Mouse (Mus musculus): ENCODE measurements around the gene Ercc1.

Ercc1 gene

GRCm38 (mm10) chr7:19388699-19389413 is 44.3 kb downstream of the Ercc1 start:
- Histone ChIP-seq H3K36me3 (ENCODE audit: control insufficient read depth, insufficient read depth, low read length, poor library complexity, severe bottlenecking) (peaks cover 9% of the 10 kb centered on the region), H3K27me3 (ENCODE audit: control insufficient read depth, insufficient read depth, low read length, poor library complexity, severe bottlenecking) (no peaks in the 10 kb centered on the region)
- no peak for DNase-seq (ENCODE audit: low read depth, low spot score)

- no peak for DNase-seq (ENCODE audit: low read depth, low spot score)
- Histone ChIP-seq H3K36me3 (ENCODE audit: control insufficient read depth, insufficient read depth, low read length, poor library complexity, severe bottlenecking) (peaks cover 7% of the 10 kb centered on the region), H3K27me3 (ENCODE audit: control insufficient read depth, insufficient read depth, low read length, poor library complexity, severe bottlenecking) (no peaks in the 10 kb centered on the region)
Observed at GRCm38 (mm10) chr7:19394484-19394883, 49.9 kb downstream of the Ercc1 start.

GRCm38 (mm10) chr7:19399496-19400280 is 55.1 kb downstream of the Ercc1 start:
- peak; percentile 58 for DNase-seq (ENCODE audit: low read depth, low spot score)
- Histone ChIP-seq H3K36me3 (ENCODE audit: control insufficient read depth, insufficient read depth, low read length, poor library complexity, severe bottlenecking) (no peaks in the 10 kb centered on the region), H3K27me3 (ENCODE audit: control insufficient read depth, insufficient read depth, low read length, poor library complexity, severe bottlenecking) (no peaks in the 10 kb centered on the region; the same call in 1 of the 2 replicates)

- peak; percentile 23 for DNase-seq (ENCODE audit: low read depth, low spot score)
- no peaks in the 10 kb centered on the region for H3K36me3 ChIP-seq (ENCODE audit: control insufficient read depth, insufficient read depth, low read length, poor library complexity, severe bottlenecking)
Observed at GRCm38 (mm10) chr7:19400946-19401345, 56.4 kb downstream of the Ercc1 start.

GRCm38 (mm10) chr7:19402535-19403112 is 58.0 kb downstream of the Ercc1 start:
- H3K36me3 ChIP-seq (ENCODE audit: control insufficient read depth, insufficient read depth, low read length, poor library complexity, severe bottlenecking): no peaks in the 10 kb centered on the region
- H3K27me3 ChIP-seq (ENCODE audit: control insufficient read depth, insufficient read depth, low read length, poor library complexity, severe bottlenecking): no peaks in the 10 kb centered on the region; the same call in 1 of the 2 replicates
- no peak for DNase-seq (ENCODE audit: low read depth, low spot score)

More at GRCm38 (mm10) chr7:19400946-19401345, 56.4 kb downstream of the Ercc1 start:
- H3K27me3 ChIP-seq (ENCODE audit: control insufficient read depth, insufficient read depth, low read length, poor library complexity, severe bottlenecking): no peaks in the 10 kb centered on the region; the same call in 1 of the 2 replicates

- H3K27me3 ChIP-seq (ENCODE audit: control insufficient read depth, insufficient read depth, low read length, poor library complexity, severe bottlenecking): no peaks in the 10 kb centered on the region; the same call in 1 of the 2 replicates
- peak; percentile 86 for DNase-seq (ENCODE audit: low read depth, low spot score)
- H3K36me3 ChIP-seq (ENCODE audit: control insufficient read depth, insufficient read depth, low read length, poor library complexity, severe bottlenecking): no peaks in the 10 kb centered on the region
Observed at GRCm38 (mm10) chr7:19403731-19404296, 59.2 kb downstream of the Ercc1 start, which contains the start of gene Klc3. Gene Klc3 (minus strand): TSS chr7:19404104.

- no peaks in the 10 kb centered on the region; the same call in 1 of the 2 replicates for H3K27me3 ChIP-seq (ENCODE audit: control insufficient read depth, insufficient read depth, low read length, poor library complexity, severe bottlenecking)
- no peaks in the 10 kb centered on the region for H3K36me3 ChIP-seq (ENCODE audit: control insufficient read depth, insufficient read depth, low read length, poor library complexity, severe bottlenecking)
- no peak for DNase-seq (ENCODE audit: low read depth, low spot score)
Observed at GRCm38 (mm10) chr7:19404476-19404875, 59.9 kb downstream of the Ercc1 start, which contains the start of gene Ckm. Gene Ckm (plus strand): TSS chr7:19404776.

GRCm38 (mm10) chr7:19405417-19405816 is 60.8 kb downstream of the Ercc1 start:
- Histone ChIP-seq H3K36me3 (ENCODE audit: control insufficient read depth, insufficient read depth, low read length, poor library complexity, severe bottlenecking) (no peaks in the 10 kb centered on the region), H3K27me3 (ENCODE audit: control insufficient read depth, insufficient read depth, low read length, poor library complexity, severe bottlenecking) (no peaks in the 10 kb centered on the region; the same call in 1 of the 2 replicates)
- peak; percentile 91 for DNase-seq (ENCODE audit: low read depth, low spot score)

Data from splenic B cell, adult 2 months (primary cell).